8 mouse cellular contexts compared by ENCODE assay signal in genomic region chr11:115177559-115178195, GRCm38 (mm10). TPM values are rescaled to one million over a fixed set of nuclear protein-coding genes. Genes with fewer than 3 reads are reported as not detected.
A peak's percentile ranks its signal among the peaks of the same experiment; 100 is the strongest.
DNase-seq lines count a peak whose midpoint lies in the region; ATAC-seq and TF ChIP-seq lines count a peak whose summit lies in the region.

No protein-coding gene starts in this region.

- 0 out of 2 replicates have a peak, but pooled peaks have one; percentile 7 for TF ChIP-seq EP300 in liver, postnatal 0 days (IDR thresholded peaks at IDR 0.05; ENCODE audit: low read depth)

- H3K27me3 ChIP-seq in embryonic facial prominence, embryonic 13.5 days, result peaks cover 35% of the 10 kb centered on the region
- H3K27me3 ChIP-seq in liver, postnatal 0 days (ENCODE audit: insufficient read depth, low read length), result no peaks in the 10 kb centered on the region

- H3K4me3 ChIP-seq in embryonic facial prominence, embryonic 13.5 days, result no peak overlapping the region
- H3K4me3 ChIP-seq in liver, postnatal 0 days (ENCODE audit: low read depth, low read length), result no peak overlapping the region

- TF ChIP-seq CTCF in liver, postnatal 0 days (IDR thresholded peaks at IDR 0.05; ENCODE audit: low read depth), result no peak

- peaks cover 52% of the 10 kb centered on the region for H3K4me1 ChIP-seq in embryonic facial prominence, embryonic 13.5 days
- peaks cover 41% of the 10 kb centered on the region for H3K4me1 ChIP-seq in liver, postnatal 0 days (ENCODE audit: insufficient read depth)

- peak; percentile 51 for DNase-seq in adrenal gland, postnatal 10 days
- no peak for DNase-seq in adrenal gland, postnatal 4 days (ENCODE audit: low spot score in 2 of 2)
- DNase-seq in kidney, adult 8-10 months, result peak; percentile 84 to 86
- DNase-seq in liver, postnatal 0 days, result peak; percentile 60
- DNase-seq in cerebellum, adult 11 months, result no peak
- no peak for DNase-seq in frontal cortex, postnatal 10 days (ENCODE audit: low spot score in 2 of 2)

- 0 out of 2 replicates have a peak overlapping the region, but pooled peaks have one; percentile 2 for H3K4me2 ChIP-seq in embryonic facial prominence, embryonic 13.5 days
- H3K4me2 ChIP-seq in liver, postnatal 0 days (ENCODE audit: low read depth, low read length), result peak overlapping the region; percentile 57

- no peaks in the 10 kb centered on the region for H3K36me3 ChIP-seq in embryonic facial prominence, embryonic 13.5 days
- peaks cover 40% of the 10 kb centered on the region for H3K36me3 ChIP-seq in liver, postnatal 0 days (replicated peaks; ENCODE audit: insufficient read depth, low read length)

- H3K27ac ChIP-seq in embryonic facial prominence, embryonic 13.5 days, result no peak overlapping the region; the same call in 1 of the 2 replicates
- peak overlapping the region; percentile 77 for H3K27ac ChIP-seq in liver, postnatal 0 days (ENCODE audit: low read depth)

- H3K9ac ChIP-seq in embryonic facial prominence, embryonic 13.5 days, result 0 out of 2 replicates have a peak overlapping the region, but pooled peaks have one; percentile 22
- H3K9ac ChIP-seq in liver, postnatal 0 days (replicated peaks), result no peak overlapping the region; the same call in 1 of the 2 replicates

- H3K9me3 ChIP-seq in embryonic facial prominence, embryonic 13.5 days, result no peaks in the 10 kb centered on the region
- H3K9me3 ChIP-seq in liver, postnatal 0 days (ENCODE audit: low read length), result no peaks in the 10 kb centered on the region

- 39% methylated on average over 10 of the region's 10 CpGs for WGBS in embryonic facial prominence, embryonic 13.5 days
- WGBS in liver, postnatal 0 days (ENCODE audit: insufficient replicate concordance), result 49% methylated on average over 10 of the region's 10 CpGs

- no peak for ATAC-seq in embryonic facial prominence, embryonic 13.5 days (ENCODE audit: insufficient number of reproducible peaks, insufficient read depth, low FRiP score, low TSS enrichment, low read depth)
- ATAC-seq in liver, postnatal 0 days, result peak; percentile 86
- ATAC-seq in megakaryocyte progenitor cell, adult 5-6 weeks (replicated peaks; ENCODE audit: poor library complexity), result no peak

RNA-seq across cellular contexts. Expression of gene Tmem104, which starts 9.6 kb away (rescaled TPM):
- 10 to 100 TPM in 1 of 2 experiments, 1 to 10 TPM in 1; 9.5 to 15.7 TPM for total RNA-seq in adrenal gland, postnatal 10 days (2021)
- total RNA-seq in adrenal gland, postnatal 4 days (2021), result 10 to 100 TPM; 11.9 to 12.0 TPM
- 11.9 and 13.9 TPM in 2 replicates for polyA plus RNA-seq in embryonic facial prominence, embryonic 13.5 days (2015; fragmentation: Nextera tagmentation; extraction: Ambion mirVana)
- polyA plus RNA-seq in liver, postnatal 0 days (2015; fragmentation: Nextera tagmentation; extraction: Ambion mirVana), result 5.7 and 7.1 TPM in 2 replicates
- 7.8 and 8.3 TPM in 2 replicates for total RNA-seq in megakaryocyte progenitor cell, adult 5-6 weeks (2015)
- 2.4 and 8.2 TPM in 2 replicates for total RNA-seq in megakaryocyte progenitor cell, adult 5-6 weeks (2017)

RNA-seq across cellular contexts. Expression of gene Nat9, which starts 10.0 kb away (rescaled TPM):
- 10 to 100 TPM; 27.4 to 28.4 TPM for total RNA-seq in adrenal gland, postnatal 10 days (2021)
- 10 to 100 TPM; 21.6 to 22.1 TPM for total RNA-seq in adrenal gland, postnatal 4 days (2021)
- polyA plus RNA-seq in embryonic facial prominence, embryonic 13.5 days (2015; fragmentation: Nextera tagmentation; extraction: Ambion mirVana), result 21.2 and 23.9 TPM in 2 replicates
- polyA plus RNA-seq in liver, postnatal 0 days (2015; fragmentation: Nextera tagmentation; extraction: Ambion mirVana), result 16.5 and 16.7 TPM in 2 replicates
- 17.4 and 17.8 TPM in 2 replicates for total RNA-seq in megakaryocyte progenitor cell, adult 5-6 weeks (2015)
- total RNA-seq in megakaryocyte progenitor cell, adult 5-6 weeks (2017), result 20.2 and 25.5 TPM in 2 replicates

RNA-seq across cellular contexts. Expression of gene Slc9a3r1, which starts 14.5 kb away (rescaled TPM):
- total RNA-seq in adrenal gland, postnatal 10 days (2021), result 10 to 100 TPM; 26.3 to 30.4 TPM
- total RNA-seq in adrenal gland, postnatal 4 days (2021), result 10 to 100 TPM; 28.9 to 37.6 TPM
- polyA plus RNA-seq in embryonic facial prominence, embryonic 13.5 days (2015; fragmentation: Nextera tagmentation; extraction: Ambion mirVana), result 28.3 and 36.0 TPM in 2 replicates
- 101 and 115 TPM in 2 replicates for polyA plus RNA-seq in liver, postnatal 0 days (2015; fragmentation: Nextera tagmentation; extraction: Ambion mirVana)
- total RNA-seq in megakaryocyte progenitor cell, adult 5-6 weeks (2015), result 51.4 TPM in 2 replicates
- 44.7 and 49.4 TPM in 2 replicates for total RNA-seq in megakaryocyte progenitor cell, adult 5-6 weeks (2017)

RNA-seq across cellular contexts. Expression of gene Cd300lf, which starts 43.9 kb away (rescaled TPM):
- total RNA-seq in adrenal gland, postnatal 10 days (2021), result 1 to 10 TPM; 1.1 to 1.3 TPM
- total RNA-seq in adrenal gland, postnatal 4 days (2021), result 1 to 10 TPM; 2.0 to 2.2 TPM
- 0.38 and 0.56 TPM in 2 replicates for polyA plus RNA-seq in embryonic facial prominence, embryonic 13.5 days (2015; fragmentation: Nextera tagmentation; extraction: Ambion mirVana)
- polyA plus RNA-seq in liver, postnatal 0 days (2015; fragmentation: Nextera tagmentation; extraction: Ambion mirVana), result 8.5 and 9.3 TPM in 2 replicates
- 2.1 and 2.3 TPM in 2 replicates for total RNA-seq in megakaryocyte progenitor cell, adult 5-6 weeks (2015)
- 1.6 and 1.8 TPM in 2 replicates for total RNA-seq in megakaryocyte progenitor cell, adult 5-6 weeks (2017)

Comparison
In these comparisons a context has a peak if more than half of its experiments do, and no peak if none do; other contexts are left out.
1. DNase-seq: peak in adrenal gland, postnatal 10 days (single experiment), kidney, adult 8-10 months (2 of 2) and liver, postnatal 0 days (single experiment); none in adrenal gland, postnatal 4 days (0 of 2), cerebellum, adult 11 months (single experiment) and frontal cortex, postnatal 10 days (0 of 2).